Mouse (Mus musculus) lung, postnatal 10 days (tissue): Measurements from ENCODE around the gene Pnkd.
"Not testable (repeated sequence)": the region's sequence is repeated elsewhere in the genome, so short reads cannot be mapped to it uniquely, and the experiment has no call there.

Source experiments
- DNase-seq: peaks from one replicate; pipeline ENCODE4 v3.0.0; 2021

Pnkd gene

GRCm38 (mm10) chr1:74334607-74335006 is 49.9 kb downstream of the Pnkd start:
- DNase-seq = no peak

- DNase-seq = no peak
Measured at GRCm38 (mm10) chr1:74335033-74335432, 50.3 kb downstream of the Pnkd start.

GRCm38 (mm10) chr1:74335436-74336170 is 50.9 kb downstream of the Pnkd start:
- DNase-seq = no peak

GRCm38 (mm10) chr1:74337241-74337771 is 52.6 kb downstream of the Pnkd start:
- DNase-seq = no peak

- no peak for DNase-seq
Measured at GRCm38 (mm10) chr1:74338013-74338412, 53.3 kb downstream of the Pnkd start.

GRCm38 (mm10) chr1:74338626-74339025 is 53.9 kb downstream of the Pnkd start:
- DNase-seq = no peak

- DNase-seq = no peak
Measured at GRCm38 (mm10) chr1:74339917-74340316, 55.2 kb downstream of the Pnkd start.

GRCm38 (mm10) chr1:74340361-74340764 is 55.6 kb downstream of the Pnkd start:
- peak; percentile 22 for DNase-seq

GRCm38 (mm10) chr1:74340992-74341391 is 56.3 kb downstream of the Pnkd start:
- not testable (repeated sequence) for DNase-seq

GRCm38 (mm10) chr1:74341898-74342297 is 57.2 kb downstream of the Pnkd start:
- no peak for DNase-seq

- DNase-seq = no peak
Measured at GRCm38 (mm10) chr1:74342308-74342707, 57.6 kb downstream of the Pnkd start.

- DNase-seq = no peak
Measured at GRCm38 (mm10) chr1:74343161-74343560, 58.4 kb downstream of the Pnkd start.

- DNase-seq = no peak
Measured at GRCm38 (mm10) chr1:74344163-74344916, 59.6 kb downstream of the Pnkd start.

GRCm38 (mm10) chr1:74351185-74351769 is 66.5 kb downstream of the Pnkd start:
- DNase-seq = no peak

GRCm38 (mm10) chr1:74352532-74353096 is 67.9 kb downstream of the Pnkd start:
- DNase-seq = no peak

- no peak for DNase-seq
Measured at GRCm38 (mm10) chr1:74353453-74354229, 68.9 kb downstream of the Pnkd start.

- DNase-seq = no peak
Measured at GRCm38 (mm10) chr1:74357531-74357930, 72.8 kb downstream of the Pnkd start.

GRCm38 (mm10) chr1:74359952-74360517 is 75.3 kb downstream of the Pnkd start:
- DNase-seq = no peak

GRCm38 (mm10) chr1:74361812-74362211 is 77.1 kb downstream of the Pnkd start, which contains the start of gene Catip:
Gene Catip (plus strand): TSS chr1:74362108.
- peak; percentile 92 for DNase-seq

- DNase-seq = no peak
Measured at GRCm38 (mm10) chr1:74362325-74363229, 77.8 kb downstream of the Pnkd start.

- no peak for DNase-seq
Measured at GRCm38 (mm10) chr1:74363437-74363836, 78.7 kb downstream of the Pnkd start.
